Mouse (Mus musculus): Measurements from ENCODE around the gene Xpr1. TPM values are rescaled to one million over a fixed set of nuclear protein-coding genes. Genes with fewer than 3 reads are reported as not detected.
A peak's percentile ranks its signal among the peaks of the same experiment; 100 is the strongest.

Xpr1 gene
- total and polyA plus RNA-seq, 2 experiments from 2014 or later: 5.0 to 35.8 TPM

DNA sequence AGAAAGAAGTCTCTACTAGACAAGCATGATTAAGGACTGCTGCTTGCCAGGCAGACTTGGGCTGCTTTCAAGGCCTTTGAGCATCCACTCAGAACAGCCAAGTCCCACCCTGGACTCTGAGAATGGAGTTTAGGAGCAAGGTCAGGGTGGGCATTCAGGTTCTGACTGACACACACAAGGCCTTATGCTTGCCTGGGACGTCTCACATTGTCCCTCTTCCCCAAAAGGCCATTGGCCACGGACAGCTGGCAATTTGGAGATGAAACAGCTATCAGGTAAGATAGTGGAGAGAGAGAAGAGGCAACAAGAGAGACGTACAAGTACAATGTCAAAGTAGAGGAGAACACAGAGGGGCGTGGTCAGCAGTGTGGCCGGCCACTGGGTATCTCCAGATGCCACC is 165.6 kb downstream of the Xpr1 start:
- TF ChIP-seq EP300 (IDR thresholded peaks at IDR 0.05; ENCODE audit: low read depth) (no peak), CTCF (IDR thresholded peaks at IDR 0.05; ENCODE audit: low read depth) (no peak)
- H3K4me1 ChIP-seq (ENCODE audit: control insufficient read depth, insufficient read depth): no peaks in the 10 kb centered on the region; the same call in 1 of the 2 replicates
- no peaks in the 10 kb centered on the region for H3K9me3 ChIP-seq (replicated peaks; ENCODE audit: control insufficient read depth, low read length)
- DNase-seq (ENCODE audit: low spot score): no peak
- no peak overlapping the region for H3K4me3 ChIP-seq (ENCODE audit: low read depth, low read length)
- H3K27me3 ChIP-seq (ENCODE audit: control insufficient read depth, insufficient read depth, low read length): no peaks in the 10 kb centered on the region
- ATAC-seq (ENCODE audit: insufficient read depth, low read depth): no peak
- no peaks in the 10 kb centered on the region for H3K36me3 ChIP-seq (replicated peaks; ENCODE audit: control insufficient read depth, insufficient read depth, low read length)
- H3K9ac ChIP-seq (replicated peaks; ENCODE audit: low read depth, low read length): no peak overlapping the region
- H3K27ac ChIP-seq (ENCODE audit: low read depth): no peak overlapping the region
- 63% methylated on average over 5 of the region's 5 CpGs for WGBS
- H3K4me2 ChIP-seq (ENCODE audit: low read depth, low read length): no peak overlapping the region

DNA sequence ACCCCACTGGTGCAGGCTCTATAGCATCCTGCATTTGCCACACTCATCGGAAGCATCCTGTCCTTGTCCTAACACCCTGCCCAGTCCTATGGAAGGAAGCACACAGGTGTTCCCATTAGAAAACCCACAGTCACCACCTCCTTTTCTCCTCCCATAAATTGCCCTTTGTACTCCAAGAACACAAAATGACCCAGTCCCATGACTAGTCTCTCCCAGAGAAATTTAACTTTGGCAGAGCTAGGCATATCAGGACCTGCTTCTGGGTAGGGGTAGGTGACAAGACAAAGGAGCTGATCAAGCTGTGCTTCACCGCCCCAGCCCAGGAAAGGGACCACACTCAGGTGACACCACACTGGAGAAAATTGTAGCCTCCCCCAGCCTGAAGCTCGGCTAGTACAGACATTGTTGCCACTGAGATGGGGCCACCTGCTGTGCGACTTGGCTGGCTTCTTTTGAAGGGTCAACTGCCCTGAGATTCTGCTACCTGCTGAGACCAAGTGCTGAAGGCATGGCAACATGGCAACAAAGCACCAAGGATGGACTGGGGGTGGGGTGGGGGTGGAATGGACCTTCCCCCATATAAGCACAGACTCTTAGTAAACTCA is 166.6 kb downstream of the Xpr1 start:
- Histone ChIP-seq H3K9me3 (replicated peaks; ENCODE audit: control insufficient read depth, low read length) (no peaks in the 10 kb centered on the region), H3K27me3 (ENCODE audit: control insufficient read depth, insufficient read depth, low read length) (no peaks in the 10 kb centered on the region), H3K9ac (replicated peaks; ENCODE audit: low read depth, low read length) (no peak overlapping the region), H3K4me1 (ENCODE audit: control insufficient read depth, insufficient read depth) (peaks cover 2% of the 10 kb centered on the region), H3K36me3 (replicated peaks; ENCODE audit: control insufficient read depth, insufficient read depth, low read length) (no peaks in the 10 kb centered on the region), H3K27ac (ENCODE audit: low read depth) (no peak overlapping the region), H3K4me3 (ENCODE audit: low read depth, low read length) (no peak overlapping the region), H3K4me2 (ENCODE audit: low read depth, low read length) (no peak overlapping the region)
- no peak for ATAC-seq (ENCODE audit: insufficient read depth, low read depth)
- no peak for TF ChIP-seq EP300 (IDR thresholded peaks at IDR 0.05; ENCODE audit: low read depth)
- no peak for TF ChIP-seq CTCF (IDR thresholded peaks at IDR 0.05; ENCODE audit: low read depth)
- 55% methylated on average over 4 of the region's 4 CpGs for WGBS
- DNase-seq (ENCODE audit: low spot score): no peak

DNA sequence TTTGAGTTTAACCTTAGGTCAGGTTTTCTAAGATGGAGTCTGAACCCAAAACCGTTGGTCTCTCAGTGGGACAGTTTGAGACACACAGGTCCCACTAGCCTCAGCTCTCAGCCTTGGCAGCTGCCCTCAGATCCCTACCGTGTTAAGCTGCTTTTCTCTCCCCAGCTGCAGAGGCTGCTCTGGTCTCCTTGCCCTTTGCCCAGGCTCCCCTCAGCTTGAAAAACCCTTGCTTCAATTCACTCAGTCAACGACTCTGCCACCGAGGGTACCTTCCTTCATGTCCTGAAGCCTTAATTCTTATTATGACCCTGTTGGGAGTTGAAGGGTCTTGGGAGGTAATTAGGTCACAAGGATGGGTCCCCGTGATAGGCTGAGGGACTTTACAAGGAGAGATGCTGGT is 167.3 kb downstream of the Xpr1 start:
- ATAC-seq (ENCODE audit: insufficient read depth, low read depth): no peak

DNA sequence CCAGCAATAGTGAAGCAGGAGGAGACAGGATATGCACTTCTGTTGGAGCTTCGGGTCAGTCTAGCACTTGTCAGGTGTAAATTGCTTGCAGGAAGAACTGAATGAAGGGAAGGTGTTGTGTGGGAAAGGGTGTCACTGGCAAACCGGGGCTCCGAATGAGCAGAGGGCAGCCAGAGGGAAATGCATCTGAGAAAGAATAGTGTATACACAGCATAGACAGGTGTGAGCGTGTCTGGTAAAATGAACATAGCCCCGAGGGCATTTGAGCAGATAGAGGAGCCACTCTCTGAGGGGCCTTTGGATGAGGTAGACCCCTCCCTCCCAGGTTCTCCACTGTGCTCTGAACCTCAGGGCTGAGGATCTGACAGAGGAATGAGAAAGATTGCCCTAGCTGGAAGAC is 169.2 kb downstream of the Xpr1 start:
- Histone ChIP-seq H3K27ac (ENCODE audit: low read depth) (no peak overlapping the region), H3K9me3 (replicated peaks; ENCODE audit: control insufficient read depth, low read length) (no peaks in the 10 kb centered on the region), H3K36me3 (replicated peaks; ENCODE audit: control insufficient read depth, insufficient read depth, low read length) (no peaks in the 10 kb centered on the region), H3K4me1 (ENCODE audit: control insufficient read depth, insufficient read depth) (peaks cover 9% of the 10 kb centered on the region), H3K27me3 (ENCODE audit: control insufficient read depth, insufficient read depth, low read length) (no peaks in the 10 kb centered on the region), H3K4me3 (ENCODE audit: low read depth, low read length) (no peak overlapping the region), H3K4me2 (ENCODE audit: low read depth, low read length) (no peak overlapping the region), H3K9ac (replicated peaks; ENCODE audit: low read depth, low read length) (no peak overlapping the region)
- DNase-seq (ENCODE audit: low spot score) (no peak), ATAC-seq (ENCODE audit: insufficient read depth, low read depth) (no peak)
- WGBS: 55% methylated on average over 5 of the region's 5 CpGs
- TF ChIP-seq CTCF (IDR thresholded peaks at IDR 0.05; ENCODE audit: low read depth) (no peak), EP300 (IDR thresholded peaks at IDR 0.05; ENCODE audit: low read depth) (no peak)

More for the DNA sequence above, 167.3 kb downstream of the Xpr1 start:
- Histone ChIP-seq H3K27ac (ENCODE audit: low read depth) (no peak overlapping the region), H3K9me3 (replicated peaks; ENCODE audit: control insufficient read depth, low read length) (no peaks in the 10 kb centered on the region), H3K4me3 (ENCODE audit: low read depth, low read length) (no peak overlapping the region), H3K36me3 (replicated peaks; ENCODE audit: control insufficient read depth, insufficient read depth, low read length) (no peaks in the 10 kb centered on the region), H3K27me3 (ENCODE audit: control insufficient read depth, insufficient read depth, low read length) (no peaks in the 10 kb centered on the region), H3K4me2 (ENCODE audit: low read depth, low read length) (no peak overlapping the region), H3K9ac (replicated peaks; ENCODE audit: low read depth, low read length) (no peak overlapping the region), H3K4me1 (ENCODE audit: control insufficient read depth, insufficient read depth) (peaks cover 9% of the 10 kb centered on the region)
- TF ChIP-seq EP300 (IDR thresholded peaks at IDR 0.05; ENCODE audit: low read depth) (no peak), CTCF (IDR thresholded peaks at IDR 0.05; ENCODE audit: low read depth) (no peak)
- 48% methylated on average over 5 of the region's 5 CpGs for WGBS
- no peak for DNase-seq (ENCODE audit: low spot score)

DNA sequence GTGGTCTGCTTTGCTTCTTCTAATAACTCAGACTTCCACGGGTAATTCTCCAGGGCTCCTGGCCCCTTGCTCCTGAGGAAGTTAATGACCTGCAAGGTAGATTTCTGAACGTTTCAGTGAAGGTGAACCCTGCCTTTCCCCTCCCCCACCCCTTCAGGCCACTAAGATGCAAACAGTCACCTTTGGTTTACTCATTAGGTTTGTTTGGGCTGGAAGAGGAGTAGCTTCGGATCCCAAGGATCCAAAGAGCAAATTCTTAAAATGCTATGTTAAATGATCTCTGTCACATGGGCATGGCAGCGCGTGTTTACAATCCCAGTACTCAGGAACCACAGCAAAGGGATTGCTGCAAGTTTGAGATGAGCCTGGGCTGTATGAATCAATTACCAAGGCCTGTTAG is 169.8 kb downstream of the Xpr1 start:
- no peak for DNase-seq (ENCODE audit: low spot score)
- 33% methylated on average over 5 of the region's 5 CpGs for WGBS
- TF ChIP-seq CTCF (IDR thresholded peaks at IDR 0.05; ENCODE audit: low read depth) (no peak), EP300 (IDR thresholded peaks at IDR 0.05; ENCODE audit: low read depth) (no peak)

DNA sequence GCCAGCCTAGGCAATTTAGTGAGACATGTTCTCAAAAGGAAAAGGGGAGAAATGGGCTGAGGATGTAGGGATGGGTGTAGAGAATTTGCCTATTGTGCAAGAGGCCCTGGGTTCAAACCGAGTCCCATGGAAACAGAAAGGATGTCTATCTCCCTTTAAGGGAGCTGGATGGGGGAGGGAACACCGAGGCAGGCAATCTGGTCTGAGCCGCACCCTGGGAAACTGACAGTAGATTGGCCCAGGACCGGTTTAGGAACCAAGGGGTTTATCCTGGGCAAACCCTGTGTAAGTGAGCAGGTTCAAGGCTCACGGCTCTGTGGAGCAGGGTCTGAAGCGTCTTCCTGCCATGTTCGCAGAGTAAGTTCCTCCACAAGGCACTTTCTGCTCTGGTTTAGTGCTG is 171.7 kb downstream of the Xpr1 start:
- Histone ChIP-seq H3K4me2 (ENCODE audit: low read depth, low read length) (peak overlapping the region; percentile 85), H3K4me1 (ENCODE audit: control insufficient read depth, insufficient read depth) (peaks cover 22% of the 10 kb centered on the region), H3K27me3 (ENCODE audit: control insufficient read depth, insufficient read depth, low read length) (no peaks in the 10 kb centered on the region), H3K4me3 (ENCODE audit: low read depth, low read length) (peak overlapping the region; percentile 74), H3K9me3 (replicated peaks; ENCODE audit: control insufficient read depth, low read length) (no peaks in the 10 kb centered on the region), H3K36me3 (replicated peaks; ENCODE audit: control insufficient read depth, insufficient read depth, low read length) (peaks cover 16% of the 10 kb centered on the region), H3K9ac (replicated peaks; ENCODE audit: low read depth, low read length) (peak overlapping the region; percentile 92), H3K27ac (ENCODE audit: low read depth) (peak overlapping the region; percentile 97)
- TF ChIP-seq EP300 (IDR thresholded peaks at IDR 0.05; ENCODE audit: low read depth) (no peak), CTCF (IDR thresholded peaks at IDR 0.05; ENCODE audit: low read depth) (no peak)
- ATAC-seq (ENCODE audit: insufficient read depth, low read depth): no peak
- 62% methylated on average over 7 of the region's 7 CpGs for WGBS
- DNase-seq (ENCODE audit: low spot score): no peak

More for the DNA sequence above, 169.8 kb downstream of the Xpr1 start:
- Histone ChIP-seq H3K36me3 (replicated peaks; ENCODE audit: control insufficient read depth, insufficient read depth, low read length) (no peaks in the 10 kb centered on the region), H3K27me3 (ENCODE audit: control insufficient read depth, insufficient read depth, low read length) (no peaks in the 10 kb centered on the region), H3K9me3 (replicated peaks; ENCODE audit: control insufficient read depth, low read length) (no peaks in the 10 kb centered on the region), H3K4me2 (ENCODE audit: low read depth, low read length) (no peak overlapping the region), H3K9ac (replicated peaks; ENCODE audit: low read depth, low read length) (no peak overlapping the region), H3K4me3 (ENCODE audit: low read depth, low read length) (no peak overlapping the region), H3K27ac (ENCODE audit: low read depth) (no peak overlapping the region), H3K4me1 (ENCODE audit: control insufficient read depth, insufficient read depth) (peaks cover 9% of the 10 kb centered on the region)
- no peak for ATAC-seq (ENCODE audit: insufficient read depth, low read depth)

All from heart, postnatal 0 days (tissue).